11 mouse cellular contexts compared by ENCODE assay signal in the genomic region with DNA sequence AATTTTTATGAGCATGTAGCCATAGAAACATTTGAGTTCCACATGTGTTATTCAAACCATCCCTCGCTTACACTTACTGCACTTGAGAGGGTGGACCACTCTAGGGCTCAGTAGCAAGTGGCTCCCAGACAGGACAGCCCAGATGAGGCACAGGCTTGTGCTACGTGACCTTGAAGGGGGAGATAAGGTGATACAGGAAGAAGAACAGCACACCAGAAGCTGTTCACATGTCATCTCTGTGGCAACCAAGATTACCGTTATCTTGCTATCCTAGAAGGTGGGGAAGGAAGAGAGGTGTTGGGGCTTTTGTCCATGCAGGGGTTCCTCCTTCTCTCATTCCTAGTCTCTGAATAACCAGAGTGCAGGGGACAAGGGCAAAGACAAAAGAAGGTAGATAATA. TPM values are rescaled to one million over a fixed set of nuclear protein-coding genes. Genes with fewer than 3 reads are reported as not detected.
DNase-seq lines count a peak whose midpoint lies in the region; ATAC-seq and TF ChIP-seq lines count a peak whose summit lies in the region.
"Had no signal": no experiment of that assay in that cellular context is flagged by ENCODE, and none has a peak within 500 bp of the region (broad histone marks: within the 10 kb centered on the region; RNA-seq: fewer than 3 reads in every experiment).

No protein-coding gene starts in this region.

- TF ChIP-seq EP300 in liver, embryonic 14.5 days (IDR thresholded peaks at IDR 0.05; ENCODE audit: low read depth): peak; percentile 96

- H3K36me3 ChIP-seq in forebrain, embryonic 15.5 days: no peaks in the 10 kb centered on the region
- no peaks in the 10 kb centered on the region for H3K36me3 ChIP-seq in forebrain, embryonic 12.5 days (replicated peaks)
- no peaks in the 10 kb centered on the region for H3K36me3 ChIP-seq in intestine, embryonic 15.5 days
- no peaks in the 10 kb centered on the region for H3K36me3 ChIP-seq in intestine, postnatal 0 days (ENCODE audit: control insufficient read depth, insufficient read depth)
- H3K36me3 ChIP-seq in embryonic facial prominence, embryonic 13.5 days: no peaks in the 10 kb centered on the region
- H3K36me3 ChIP-seq in liver, embryonic 14.5 days (replicated peaks; ENCODE audit: control insufficient read depth, insufficient read depth, low read depth): no peaks in the 10 kb centered on the region
- H3K36me3 ChIP-seq: kidney, embryonic 15.5 days had no signal

- H3K9ac ChIP-seq in forebrain, embryonic 15.5 days (replicated peaks): no peak overlapping the region
- H3K9ac ChIP-seq in forebrain, embryonic 12.5 days: no peak overlapping the region
- no peak overlapping the region for H3K9ac ChIP-seq in intestine, embryonic 15.5 days
- H3K9ac ChIP-seq in intestine, postnatal 0 days (ENCODE audit: low read depth, low read length): no peak overlapping the region
- no peak overlapping the region for H3K9ac ChIP-seq in embryonic facial prominence, embryonic 13.5 days
- H3K9ac ChIP-seq in liver, embryonic 14.5 days (replicated peaks): no peak overlapping the region; the same call in 1 of the 2 replicates
- H3K9ac ChIP-seq: kidney, embryonic 15.5 days had no signal

- no peak for TF ChIP-seq CTCF in intestine, postnatal 0 days (IDR thresholded peaks at IDR 0.05; ENCODE audit: low read depth)
- TF ChIP-seq CTCF in liver, embryonic 14.5 days (IDR thresholded peaks at IDR 0.05; ENCODE audit: low read depth): no peak

- H3K9me3 ChIP-seq in forebrain, embryonic 15.5 days: no peaks in the 10 kb centered on the region
- H3K9me3 ChIP-seq in forebrain, embryonic 12.5 days: peaks cover 4% of the 10 kb centered on the region; the same call in 1 of the 2 replicates
- no peaks in the 10 kb centered on the region for H3K9me3 ChIP-seq in intestine, embryonic 15.5 days
- H3K9me3 ChIP-seq in intestine, postnatal 0 days (ENCODE audit: control insufficient read depth): no peaks in the 10 kb centered on the region
- no peaks in the 10 kb centered on the region for H3K9me3 ChIP-seq in embryonic facial prominence, embryonic 13.5 days
- no peaks in the 10 kb centered on the region for H3K9me3 ChIP-seq in liver, embryonic 14.5 days (ENCODE audit: control insufficient read depth, low read length)
- H3K9me3 ChIP-seq: kidney, embryonic 15.5 days had no signal

- peak in 2 of 3 experiments; percentile 45 to 72 for DNase-seq in liver, embryonic 14.5 days (ENCODE audit: low read depth in 3 of 3, low spot score in 3 of 3)
- no peak for DNase-seq in kidney, adult 11 months
- DNase-seq in left cerebral cortex, postnatal 14 days (ENCODE audit: low spot score in 2 of 2): no peak
- DNase-seq: cerebellum, postnatal 25 days; thymus, adult 18-20 months had no signal

- H3K4me1 ChIP-seq in forebrain, embryonic 15.5 days: peaks cover 17% of the 10 kb centered on the region
- peaks cover 3% of the 10 kb centered on the region; the same call in 1 of the 2 replicates for H3K4me1 ChIP-seq in forebrain, embryonic 12.5 days
- H3K4me1 ChIP-seq in intestine, embryonic 15.5 days (replicated peaks): peaks cover 16% of the 10 kb centered on the region
- peaks cover 11% of the 10 kb centered on the region for H3K4me1 ChIP-seq in intestine, postnatal 0 days (replicated peaks; ENCODE audit: control insufficient read depth, insufficient read depth, low read length)
- H3K4me1 ChIP-seq in embryonic facial prominence, embryonic 13.5 days: peaks cover 54% of the 10 kb centered on the region
- peaks cover 57 to 62% of the 10 kb centered on the region in 2 experiments for H3K4me1 ChIP-seq in liver, embryonic 14.5 days (replicated peaks; ENCODE audit: control insufficient read depth in 2 of 2, insufficient read depth in 2 of 2, low read length in 1 of 2)

- intact Hi-C loops in left cerebral cortex, postnatal 14 days (cut with DNase I): loop anchor here (2.0 to 5.0 kb wide), 3 partner anchors 37 to 71 kb away; no protein-coding TSS in a partner anchor

- no peak overlapping the region for H3K4me2 ChIP-seq in forebrain, embryonic 15.5 days (replicated peaks)
- H3K4me2 ChIP-seq in forebrain, embryonic 12.5 days: no peak overlapping the region
- H3K4me2 ChIP-seq in intestine, embryonic 15.5 days (replicated peaks): no peak overlapping the region
- no peak overlapping the region for H3K4me2 ChIP-seq in intestine, postnatal 0 days (replicated peaks; ENCODE audit: low read depth)
- H3K4me2 ChIP-seq in embryonic facial prominence, embryonic 13.5 days: no peak overlapping the region
- peak overlapping the region; percentile 23 for H3K4me2 ChIP-seq in liver, embryonic 14.5 days (ENCODE audit: low read depth)
- H3K4me2 ChIP-seq: kidney, embryonic 15.5 days had no signal

- WGBS in forebrain, embryonic 15.5 days: 90% methylated on average over 3 of the region's 3 CpGs
- WGBS in forebrain, embryonic 12.5 days: 87% methylated on average over 3 of the region's 3 CpGs
- 88% methylated on average over 3 of the region's 3 CpGs for WGBS in intestine, embryonic 15.5 days
- WGBS in intestine, postnatal 0 days: 89% methylated on average over 3 of the region's 3 CpGs
- WGBS in embryonic facial prominence, embryonic 13.5 days: 89% methylated on average over 3 of the region's 3 CpGs
- 14% methylated on average over 3 of the region's 3 CpGs for WGBS in liver, embryonic 14.5 days (ENCODE audit: insufficient replicate concordance)

- no peaks in the 10 kb centered on the region for H3K27me3 ChIP-seq in forebrain, embryonic 15.5 days
- H3K27me3 ChIP-seq in forebrain, embryonic 12.5 days: no peaks in the 10 kb centered on the region
- H3K27me3 ChIP-seq in intestine, embryonic 15.5 days (replicated peaks): no peaks in the 10 kb centered on the region
- no peaks in the 10 kb centered on the region for H3K27me3 ChIP-seq in intestine, postnatal 0 days (replicated peaks; ENCODE audit: control insufficient read depth, insufficient read depth, low read length)
- no peaks in the 10 kb centered on the region for H3K27me3 ChIP-seq in embryonic facial prominence, embryonic 13.5 days
- no peaks in the 10 kb centered on the region for H3K27me3 ChIP-seq in liver, embryonic 14.5 days (ENCODE audit: control insufficient read depth, insufficient read depth, low read length)
- H3K27me3 ChIP-seq: kidney, embryonic 15.5 days had no signal

- peak overlapping the region; percentile 67 for H3K27ac ChIP-seq in forebrain, embryonic 15.5 days (replicated peaks)
- H3K27ac ChIP-seq in forebrain, embryonic 12.5 days: no peak overlapping the region
- H3K27ac ChIP-seq in intestine, embryonic 15.5 days: no peak overlapping the region
- H3K27ac ChIP-seq in intestine, postnatal 0 days (ENCODE audit: low read depth, low read length): no peak overlapping the region
- peak overlapping the region; percentile 88 for H3K27ac ChIP-seq in embryonic facial prominence, embryonic 13.5 days
- peak overlapping the region; percentile 43; the same call in 1 of the 2 replicates for H3K27ac ChIP-seq in liver, embryonic 14.5 days

- no peak overlapping the region for H3K4me3 ChIP-seq in forebrain, embryonic 15.5 days
- no peak overlapping the region for H3K4me3 ChIP-seq in forebrain, embryonic 12.5 days (replicated peaks)
- no peak overlapping the region for H3K4me3 ChIP-seq in intestine, embryonic 15.5 days (replicated peaks)
- H3K4me3 ChIP-seq in intestine, postnatal 0 days (ENCODE audit: low read depth, low read length): no peak overlapping the region
- no peak overlapping the region for H3K4me3 ChIP-seq in embryonic facial prominence, embryonic 13.5 days
- H3K4me3 ChIP-seq in liver, embryonic 14.5 days (ENCODE audit: insufficient read depth in 1 of 2, low read depth in 2 of 2, low read length in 2 of 2): no peak overlapping the region
- H3K4me3 ChIP-seq: kidney, embryonic 15.5 days had no signal

- ATAC-seq in forebrain, embryonic 15.5 days (replicated peaks): no peak
- no peak for ATAC-seq in forebrain, embryonic 12.5 days (ENCODE audit: low FRiP score)
- peak; percentile 59; the same call in 1 of the 2 replicates for ATAC-seq in intestine, embryonic 15.5 days
- ATAC-seq in intestine, postnatal 0 days: no peak
- ATAC-seq in embryonic facial prominence, embryonic 13.5 days (ENCODE audit: insufficient number of reproducible peaks, insufficient read depth, low FRiP score, low TSS enrichment, low read depth): no peak
- peak; percentile 91 for ATAC-seq in liver, embryonic 14.5 days (ENCODE audit: insufficient read depth)

RNA-seq across cellular contexts. Expression of gene Tbc1d7, which starts 58.5 kb away (rescaled TPM):
- polyA plus RNA-seq in forebrain, embryonic 15.5 days (2015; fragmentation: Nextera tagmentation; extraction: Ambion mirVana): 79.1 and 79.9 TPM in 2 replicates
- polyA plus RNA-seq in forebrain, embryonic 12.5 days (2016; fragmentation: Nextera tagmentation; extraction: Ambion mirVana): 74.0 and 75.4 TPM in 2 replicates
- 33.4 and 34.2 TPM in 2 replicates for polyA plus RNA-seq in intestine, embryonic 15.5 days (2015; fragmentation: Nextera tagmentation; extraction: Ambion mirVana)
- polyA plus RNA-seq in intestine, postnatal 0 days (2015; fragmentation: Nextera tagmentation; extraction: Ambion mirVana): 22.0 and 24.1 TPM in 2 replicates
- polyA plus RNA-seq in embryonic facial prominence, embryonic 13.5 days (2015; fragmentation: Nextera tagmentation; extraction: Ambion mirVana): 54.3 and 54.8 TPM in 2 replicates
- 2.8 and 4.7 TPM in 2 replicates for polyA plus RNA-seq in liver, embryonic 14.5 days (2012; rRNA removed)
- polyA plus RNA-seq in liver, embryonic 14.5 days (2014; fragmentation: Nextera tagmentation; extraction: Ambion mirVana): 12.6 and 14.1 TPM in 2 replicates
- total RNA-seq in left cerebral cortex, postnatal 14 days (2021): 10 to 100 TPM; 35.0 to 39.7 TPM

Comparison
In these comparisons a context has a peak if more than half of its experiments do, and no peak if none do; other contexts are left out.
1. ATAC-seq: peak in intestine, embryonic 15.5 days (single experiment) and liver, embryonic 14.5 days (single experiment); none in forebrain, embryonic 15.5 days (single experiment), forebrain, embryonic 12.5 days (single experiment), intestine, postnatal 0 days (single experiment) and embryonic facial prominence, embryonic 13.5 days (single experiment).
2. H3K27ac ChIP-seq: peak in forebrain, embryonic 15.5 days (single experiment), embryonic facial prominence, embryonic 13.5 days (single experiment) and liver, embryonic 14.5 days (single experiment); none in forebrain, embryonic 12.5 days (single experiment), intestine, embryonic 15.5 days (single experiment) and intestine, postnatal 0 days (single experiment).
3. DNase-seq: peak in liver, embryonic 14.5 days (2 of 3); none in kidney, adult 11 months (single experiment) and left cerebral cortex, postnatal 14 days (0 of 2).